Mouse (Mus musculus) liver, adult (tissue): ENCODE measurements around the gene 4930404N11Rik.

Experiments
- GATA4 ChIP-seq: IDR thresholded peaks from 2 replicates; pipeline ENCODE4 v1.6.1; 2014; ENCODE audit warnings: mild to moderate bottlenecking, low read length; ENCODE audit not compliant: insufficient replicate concordance

Gene 4930404N11Rik

DNA sequence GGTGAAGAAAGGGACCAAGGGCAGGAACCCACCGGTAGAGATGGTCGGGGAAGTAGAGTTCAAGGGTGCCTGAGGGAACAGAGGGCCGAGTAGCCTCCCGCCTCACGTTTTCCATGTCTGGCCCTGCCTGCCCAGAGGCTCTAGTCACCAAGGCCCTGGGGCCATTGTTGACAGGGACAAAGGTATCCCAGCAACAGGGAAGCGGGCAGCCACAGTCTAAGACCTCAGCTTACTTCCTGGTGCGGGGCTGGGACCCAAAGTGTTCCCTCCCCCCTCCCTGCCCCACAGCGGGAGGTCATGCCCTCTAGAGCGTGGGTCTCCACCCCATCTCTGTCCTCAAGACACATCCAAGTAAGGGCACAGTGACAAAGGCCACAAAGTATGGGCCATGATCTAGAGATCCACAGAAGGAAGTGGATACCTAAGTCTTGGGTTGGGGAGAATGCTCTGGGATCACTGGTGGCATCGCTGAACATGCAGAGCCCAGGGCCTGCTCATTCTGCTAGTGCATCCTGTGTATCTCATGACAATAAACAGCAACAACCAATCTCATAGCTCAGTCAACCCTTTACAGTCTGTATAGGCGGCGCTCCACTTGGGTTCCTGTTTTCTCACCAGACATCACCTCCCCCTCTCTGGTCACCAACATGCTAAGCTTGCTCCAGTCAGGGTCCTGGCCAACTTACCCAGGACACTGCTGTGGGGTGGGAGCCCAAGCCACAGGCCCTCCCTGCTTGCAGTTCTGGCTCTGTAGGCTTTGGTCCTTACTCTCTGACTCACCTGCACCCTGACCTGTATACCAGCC lies at the start of gene 4930404N11Rik:
4930404N11Rik (minus strand) TSS at position 145 of the 805 bp plus-strand sequence.
- TF ChIP-seq GATA4 = no peak

DNA sequence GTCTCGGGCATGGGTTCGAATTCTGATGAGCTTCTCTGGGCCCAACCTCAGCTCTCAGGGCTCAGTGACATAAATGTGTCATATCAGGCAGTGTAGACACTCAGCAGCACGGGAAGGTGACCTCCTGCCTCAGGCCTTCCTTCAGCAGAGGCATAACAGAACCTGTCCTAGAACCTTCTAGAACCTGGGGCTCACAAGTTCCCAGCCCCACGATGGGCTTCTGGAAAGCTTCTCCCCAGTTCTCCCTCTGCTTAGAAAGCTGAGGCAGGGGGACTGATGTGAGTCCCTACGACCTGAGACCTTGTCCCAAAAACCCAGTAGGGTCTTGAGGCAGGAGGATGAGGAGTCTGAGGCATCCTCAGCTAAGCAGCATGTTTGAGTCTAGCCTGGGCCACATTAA lies 49.5 kb upstream of the 4930404N11Rik start:
- TF ChIP-seq GATA4 = no peak

DNA sequence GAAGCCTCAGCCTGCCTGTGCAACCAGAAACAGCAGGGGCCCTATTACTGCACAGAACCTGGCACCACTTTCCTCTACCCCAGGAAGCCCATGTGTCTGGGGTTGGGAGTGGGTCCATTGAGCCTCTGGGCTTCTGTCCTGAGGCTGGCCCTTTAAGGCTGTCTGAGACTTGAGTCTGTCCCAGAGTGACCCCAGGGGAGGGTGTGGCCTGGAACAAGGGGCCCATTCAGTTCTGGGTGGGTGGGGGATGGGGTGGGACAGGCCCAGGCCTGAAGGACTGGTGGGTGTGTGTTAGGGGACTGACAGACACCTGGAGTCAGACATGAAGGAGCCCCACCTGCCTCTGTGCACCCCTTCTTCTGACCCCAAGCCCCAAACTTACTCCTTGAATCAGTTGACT lies 49.1 kb upstream of the 4930404N11Rik start:
- TF ChIP-seq GATA4 = no peak

DNA sequence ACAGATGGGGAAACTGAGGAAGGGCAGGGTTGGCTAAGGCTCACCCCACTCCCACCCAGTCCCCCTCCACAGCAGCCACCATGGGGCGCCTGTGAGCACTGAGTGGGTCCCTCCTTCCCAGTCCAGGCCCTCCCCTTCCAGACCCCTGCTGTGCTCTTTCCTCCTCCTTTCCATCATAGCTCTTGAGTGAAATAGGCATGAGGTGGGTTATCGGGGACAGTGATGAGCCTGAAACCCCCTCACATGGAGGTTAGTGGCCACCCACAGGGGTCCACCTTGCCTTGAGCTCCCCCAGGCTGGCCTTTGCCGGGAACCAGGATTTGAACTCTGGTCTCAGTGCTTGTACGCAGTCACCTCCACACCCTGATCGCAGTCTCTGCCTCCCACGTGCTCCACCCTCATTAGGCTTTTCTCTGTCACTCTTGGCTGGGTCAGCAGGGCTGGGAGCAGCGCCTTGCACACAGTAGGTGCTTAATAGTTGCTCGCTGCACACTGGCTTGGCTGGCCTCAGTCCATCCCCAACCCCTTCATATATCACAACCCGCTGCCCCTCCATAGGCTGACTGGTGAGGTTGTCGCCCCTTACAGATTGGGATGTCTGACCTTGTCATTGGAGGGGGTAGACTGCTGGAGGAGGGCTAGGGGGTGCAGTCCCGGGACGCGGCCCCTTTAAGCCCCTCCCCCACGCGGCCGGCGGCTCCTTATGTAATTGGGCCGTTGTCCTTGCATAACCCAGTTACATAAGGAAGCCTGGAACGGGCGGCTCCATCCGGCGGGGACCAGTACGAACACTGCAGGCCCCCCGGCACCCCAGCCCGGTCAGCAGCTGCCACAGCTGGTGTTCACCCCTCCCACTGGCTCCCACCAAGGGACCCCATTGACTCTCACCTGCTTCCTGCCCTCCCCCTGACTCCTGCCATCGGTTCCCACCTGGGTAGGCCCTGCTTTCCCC lies 48.0 kb upstream of the 4930404N11Rik start:
- no peak for TF ChIP-seq GATA4

DNA sequence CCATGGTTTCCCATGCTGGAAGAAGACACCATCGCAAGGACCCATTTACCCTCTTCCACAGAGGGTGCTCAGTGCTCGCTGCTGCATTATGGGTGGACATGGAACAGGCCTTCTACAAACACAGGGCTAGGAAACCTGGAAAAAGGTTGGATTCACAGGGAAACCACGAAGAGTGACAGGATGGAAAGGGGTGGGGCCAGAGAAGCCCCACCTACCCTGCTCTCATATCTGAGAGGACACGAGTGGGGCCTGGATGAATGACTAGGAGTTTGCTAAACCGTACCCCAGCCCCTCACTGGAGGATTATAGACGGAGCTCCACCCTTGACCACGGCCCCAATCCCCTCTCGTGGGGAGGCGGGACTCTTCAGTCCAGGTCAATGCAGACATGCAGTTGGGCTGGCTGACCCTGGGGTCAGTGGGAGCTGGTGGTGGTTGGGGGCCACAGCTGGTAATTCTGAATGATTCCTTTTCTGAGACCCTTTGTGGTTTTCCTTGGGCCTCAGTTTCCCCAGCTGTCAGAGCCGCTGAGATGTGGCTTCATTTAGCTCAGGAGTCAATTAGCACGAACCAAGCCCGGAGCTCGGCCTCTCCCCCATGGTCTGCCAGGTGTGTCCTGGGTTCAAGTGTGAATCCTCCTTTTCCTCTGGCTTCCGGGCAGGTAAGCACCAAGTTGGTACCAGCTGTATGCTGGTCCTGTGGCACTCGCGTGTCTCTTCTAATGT lies 47.1 kb upstream of the 4930404N11Rik start:
- no peak for TF ChIP-seq GATA4

DNA sequence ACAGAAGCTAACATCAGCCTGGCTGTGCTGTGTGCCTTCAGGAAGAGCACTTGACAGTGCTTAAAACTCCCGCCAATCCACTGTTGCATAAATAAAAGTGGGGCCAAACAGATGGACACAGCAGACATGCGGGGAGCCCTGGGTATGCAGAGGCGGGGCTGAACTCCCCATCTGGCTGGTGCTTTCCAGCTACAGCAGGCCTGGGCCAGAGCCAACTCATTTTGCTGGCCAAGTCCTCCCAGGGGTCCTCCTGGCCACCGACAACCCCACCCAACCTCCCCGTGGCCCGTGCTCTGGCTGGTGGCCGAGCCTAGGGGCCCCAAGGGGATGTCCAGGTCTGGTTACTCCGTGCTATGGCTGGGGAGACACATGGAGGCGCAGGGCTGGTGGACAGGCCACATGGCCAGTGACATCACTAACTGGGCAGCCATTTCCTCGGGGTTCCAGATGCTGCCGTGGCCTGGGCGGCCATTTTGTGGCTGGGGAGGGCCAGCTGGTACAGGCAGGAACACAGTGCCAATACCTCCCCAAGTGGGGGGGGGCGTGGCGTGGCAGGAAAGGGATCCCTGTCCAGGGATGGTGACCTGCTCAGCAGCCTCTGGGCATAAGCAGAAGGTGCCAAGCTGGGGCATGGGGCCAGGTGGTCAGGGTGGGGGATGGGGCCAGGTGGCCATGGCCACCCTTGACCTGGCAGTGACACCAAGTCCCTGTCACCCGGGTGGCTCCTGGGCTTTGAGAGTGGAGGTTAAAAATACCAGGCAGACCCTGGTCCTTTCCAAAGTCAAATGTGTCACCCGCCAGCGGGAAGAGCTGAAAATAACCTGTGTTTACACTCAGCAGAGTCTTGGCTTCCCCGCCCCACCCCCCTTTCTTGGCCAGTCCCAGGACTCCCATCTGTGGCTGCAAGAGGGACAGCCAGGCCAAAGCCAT lies 46.1 kb upstream of the 4930404N11Rik start:
- 0 out of 2 replicates have a peak, but pooled peaks have one; percentile 10 for TF ChIP-seq GATA4

DNA sequence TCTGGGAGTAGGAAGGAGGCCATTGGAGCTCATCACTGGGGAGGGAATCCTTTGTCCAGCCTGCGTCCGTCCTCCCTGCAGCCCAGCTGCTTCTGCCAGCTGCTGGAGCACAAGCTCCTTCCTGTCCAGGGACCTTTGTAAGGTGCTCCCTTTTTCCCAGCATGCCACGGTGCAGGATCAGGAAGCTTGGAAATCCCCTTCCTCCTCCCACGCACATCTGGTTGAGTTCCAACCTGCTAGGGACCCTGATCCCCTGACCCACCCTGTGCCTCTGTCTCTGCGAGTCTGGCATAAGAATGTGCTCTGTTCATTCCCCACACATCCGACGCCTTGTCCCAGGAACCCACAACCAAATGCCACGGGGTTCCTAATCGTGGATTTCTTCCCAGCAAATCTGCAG lies 45.4 kb upstream of the 4930404N11Rik start:
- no peak for TF ChIP-seq GATA4

DNA sequence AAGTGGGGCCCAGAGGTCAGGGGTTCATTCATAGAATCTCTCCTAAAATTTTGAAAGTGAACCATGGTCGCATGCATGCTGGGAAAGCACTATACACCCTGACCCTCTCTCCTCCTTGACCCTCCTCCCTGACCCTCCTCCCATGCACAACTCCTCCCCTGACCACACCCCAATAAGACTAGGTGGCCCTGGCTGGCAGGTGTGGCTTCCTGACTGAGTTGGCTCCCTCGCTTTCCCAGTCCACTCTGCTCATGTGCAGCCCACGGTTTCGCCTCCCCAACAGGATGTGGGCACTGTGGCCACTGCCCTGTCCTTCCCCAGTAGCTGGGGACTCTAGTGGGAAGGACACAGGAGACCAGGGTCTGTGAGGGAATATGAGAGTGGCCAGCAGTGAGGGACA lies 44.7 kb upstream of the 4930404N11Rik start:
- TF ChIP-seq GATA4 = no peak

DNA sequence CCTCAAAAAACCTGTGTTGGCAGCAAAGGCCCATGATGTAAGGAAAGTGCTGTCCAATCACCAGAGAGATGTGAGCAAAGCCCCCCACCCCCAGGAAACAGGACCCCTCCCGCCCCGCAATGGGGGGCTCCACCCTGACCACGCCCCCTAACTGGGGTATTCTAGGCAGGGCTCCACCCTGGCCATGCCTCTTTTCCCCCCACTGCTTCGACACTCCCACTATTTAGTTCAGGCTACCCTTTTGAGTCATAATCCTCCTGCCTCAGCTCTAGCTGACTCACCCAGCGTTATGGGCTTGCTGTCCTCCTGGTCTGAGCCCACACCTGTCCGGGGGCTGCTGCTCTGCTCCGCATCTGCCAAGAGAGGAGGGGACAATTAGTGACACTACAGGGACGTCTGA lies 43.7 kb upstream of the 4930404N11Rik start:
- no peak for TF ChIP-seq GATA4

DNA sequence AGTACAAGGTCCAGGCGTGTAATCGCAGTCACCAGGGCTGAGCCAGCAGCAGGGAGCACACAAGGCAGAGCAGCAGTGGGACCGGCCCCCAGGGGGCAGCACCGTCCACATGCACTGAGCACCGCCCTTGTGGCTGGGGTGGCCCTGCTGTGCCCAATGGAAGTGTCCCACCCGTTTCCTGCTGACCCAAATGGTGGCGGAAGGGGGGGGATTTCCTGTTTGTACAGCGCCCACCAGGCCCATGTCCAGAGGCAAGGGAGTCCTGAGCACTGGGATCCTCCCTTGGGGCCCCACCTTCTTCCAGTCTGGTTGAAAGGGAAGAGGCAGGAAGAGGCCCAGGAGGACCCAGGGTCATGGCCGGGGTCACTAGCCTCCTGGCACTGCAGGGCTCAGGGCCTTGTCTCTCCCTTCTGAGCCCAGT lies 43.3 kb upstream of the 4930404N11Rik start:
- peak; percentile 54; the same call in 1 of the 2 replicates for TF ChIP-seq GATA4

DNA sequence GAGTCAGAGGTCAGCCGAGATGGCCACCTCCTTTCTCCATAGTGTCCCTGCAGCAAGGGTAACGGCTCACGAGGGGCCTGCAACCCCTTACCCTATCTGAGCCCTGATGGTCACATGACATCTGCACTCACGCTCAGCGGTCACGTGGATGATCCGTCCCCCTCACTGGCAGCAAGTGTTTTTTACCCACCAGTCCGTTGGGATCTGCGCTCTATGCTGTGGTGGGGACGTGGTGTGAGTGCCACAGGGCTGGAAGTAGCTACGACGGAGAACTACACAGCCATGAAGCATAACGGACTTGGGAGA lies 42.8 kb upstream of the 4930404N11Rik start:
- no peak for TF ChIP-seq GATA4

DNA sequence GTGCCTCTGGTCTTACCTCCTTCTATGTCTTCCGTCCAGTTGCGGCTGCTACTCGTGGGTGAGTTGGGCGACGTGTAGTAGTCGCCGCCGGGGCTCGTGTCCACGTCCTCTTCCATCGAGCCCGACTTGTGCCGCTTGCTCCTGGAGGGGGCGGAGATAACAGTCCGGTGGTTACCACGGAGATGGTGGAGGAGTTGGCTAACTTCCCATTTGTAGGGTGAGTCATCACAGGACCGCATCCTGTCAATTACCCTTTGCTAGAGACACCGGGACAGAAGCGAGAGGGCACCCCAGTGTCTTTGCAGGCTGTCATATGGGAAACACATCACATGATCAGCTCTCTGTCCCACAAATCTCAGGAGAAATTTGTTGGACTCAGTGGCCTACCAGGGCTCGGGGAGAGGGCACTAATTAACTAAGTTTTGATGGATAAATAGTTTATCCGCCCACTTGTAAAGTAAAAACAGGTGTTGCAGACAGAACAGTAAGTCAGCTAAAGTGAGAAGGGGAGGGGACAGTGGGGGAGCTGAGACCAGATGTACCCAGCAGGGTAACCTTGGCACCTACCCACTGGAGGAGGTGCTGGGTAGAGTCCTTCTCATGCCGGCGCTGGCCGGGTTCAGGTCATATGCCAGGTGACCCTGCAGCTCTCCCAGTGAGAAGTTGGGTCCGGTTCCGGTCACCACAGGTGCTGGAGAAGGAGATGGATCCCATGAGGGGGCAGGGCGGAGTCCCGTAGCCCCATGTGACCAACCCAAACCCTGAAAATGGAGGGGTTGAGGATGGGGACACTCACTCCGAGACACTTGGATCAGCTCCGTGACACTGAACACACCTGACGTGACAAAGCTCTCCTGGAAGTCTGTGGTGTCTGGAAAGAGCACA lies 42.2 kb upstream of the 4930404N11Rik start:
- TF ChIP-seq GATA4 = peak; percentile 82; the same call in 1 of the 2 replicates

DNA sequence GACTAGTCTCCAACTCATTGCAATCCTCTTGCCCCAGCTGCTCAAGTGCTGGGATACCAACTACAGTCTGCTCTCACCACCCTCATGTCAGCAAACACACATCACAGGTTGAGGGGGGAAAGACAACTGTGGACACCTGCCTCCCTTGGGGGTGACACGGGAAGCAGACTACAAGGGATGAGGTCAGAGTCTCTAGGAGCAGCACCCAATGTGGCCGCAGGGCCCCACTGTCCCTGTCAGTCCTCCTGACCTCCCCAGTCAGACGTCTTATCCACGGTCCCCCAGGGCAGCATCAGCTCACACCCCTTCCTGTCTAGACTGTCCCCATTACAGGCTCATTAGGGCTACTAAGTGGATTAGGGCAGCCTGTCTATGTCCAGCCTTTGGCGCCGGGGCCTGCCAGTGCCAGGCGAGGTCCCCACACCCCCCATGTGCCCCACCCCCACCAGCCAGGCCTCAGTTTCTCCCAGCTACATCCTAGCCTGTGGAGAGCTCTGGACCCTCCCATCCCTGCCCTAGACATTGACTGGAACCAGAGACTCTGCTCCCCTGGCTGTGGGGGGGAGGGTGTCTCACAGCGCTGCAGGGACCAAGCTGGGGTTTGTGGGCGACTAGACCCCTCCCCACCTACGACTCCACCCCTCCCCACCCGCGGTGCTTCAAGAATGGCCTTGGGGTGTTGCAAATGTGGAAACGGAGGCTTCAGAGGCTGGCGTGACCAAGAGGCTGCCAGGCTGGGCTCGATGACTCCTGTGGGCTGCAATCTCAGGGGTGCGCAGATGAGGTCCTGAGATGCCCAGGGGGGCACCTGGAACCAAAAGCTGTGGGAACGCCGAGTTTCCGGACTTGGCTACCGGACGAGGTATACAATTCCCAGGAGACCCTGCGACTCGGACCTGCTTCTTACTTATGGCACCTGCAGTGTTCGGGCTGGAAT lies 41.2 kb upstream of the 4930404N11Rik start:
- TF ChIP-seq GATA4 = no peak
